Mouse (Mus musculus) brain, embryonic 18.5 days (tissue): ENCODE results near the gene 4932438H23Rik.

Experiments used
- DNase-seq: peaks from one replicate; pipeline ENCODE4 v3.0.0-alpha.2; 2012; ENCODE audit warnings: low read depth, low spot score

The 4932438H23Rik gene

GRCm38 (mm10) chr16:91009942-91010529, 84.9 kb downstream of the 4932438H23Rik start:
- no peak for DNase-seq

GRCm38 (mm10) chr16:91004915-91005538, 89.9 kb downstream of the 4932438H23Rik start:
- no peak for DNase-seq
